Mouse (Mus musculus): ENCODE results near the gene Syvn1. TPM values are rescaled to one million over a fixed set of nuclear protein-coding genes. Genes with fewer than 3 reads are reported as not detected.
A peak's percentile ranks its signal among the peaks of the same experiment; 100 is the strongest.

Gene Syvn1
- total and polyA plus RNA-seq, 2 experiments from 2014 or later, result 29.8 to 34.1 TPM

DNA sequence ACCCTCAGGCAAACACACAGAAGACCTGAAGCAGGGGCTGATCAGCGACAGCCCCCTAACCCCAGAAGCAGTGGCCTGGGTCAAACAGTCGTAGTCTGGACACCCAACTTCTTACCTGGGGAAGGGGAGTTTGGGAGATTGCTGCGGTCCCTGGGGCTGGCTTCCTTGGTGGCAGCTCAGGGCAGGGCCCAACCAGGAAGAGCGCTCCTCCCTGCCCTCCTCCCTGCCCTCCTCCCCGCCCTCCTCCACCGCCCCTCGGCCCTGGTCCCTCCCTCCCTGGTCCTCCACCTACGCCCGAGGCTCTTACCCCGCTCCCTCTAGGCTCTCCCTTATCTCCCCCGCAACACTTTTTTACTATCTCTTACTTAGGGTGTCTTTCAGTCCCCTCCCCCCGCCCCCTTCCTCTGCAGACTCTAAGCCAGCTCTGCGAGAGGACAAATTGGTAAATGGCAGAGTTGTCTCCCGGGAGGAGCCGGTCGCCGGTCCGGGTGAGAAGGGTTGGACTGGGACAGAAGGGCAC, 31.3 kb upstream of the Syvn1 start:
- WGBS, result 5% methylated on average over 16 of the region's 18 CpGs
- ATAC-seq (peak; percentile 57), DNase-seq (ENCODE audit: low spot score) (peak; percentile 19)
- H3K27me3 ChIP-seq (ENCODE audit: insufficient read depth, low read length), result no peaks in the 10 kb centered on the region; the same call in 1 of the 2 replicates
- H3K4me3 ChIP-seq (ENCODE audit: low read length), result peak overlapping the region; percentile 50
- no peak for TF ChIP-seq CTCF (IDR thresholded peaks at IDR 0.05; ENCODE audit: low read depth)
- peak overlapping the region; percentile 32; the same call in 1 of the 2 replicates for H3K27ac ChIP-seq
- no peaks in the 10 kb centered on the region for H3K36me3 ChIP-seq (ENCODE audit: insufficient read depth, low read length)
- H3K4me2 ChIP-seq (ENCODE audit: low read depth, low read length), result peak overlapping the region; percentile 95
- H3K9me3 ChIP-seq (ENCODE audit: low read length), result no peaks in the 10 kb centered on the region
- peaks cover 4% of the 10 kb centered on the region; the same call in 1 of the 2 replicates for H3K4me1 ChIP-seq (ENCODE audit: insufficient read depth, low read length)
- peak overlapping the region; percentile 59 for H3K9ac ChIP-seq (replicated peaks; ENCODE audit: low read length)

DNA sequence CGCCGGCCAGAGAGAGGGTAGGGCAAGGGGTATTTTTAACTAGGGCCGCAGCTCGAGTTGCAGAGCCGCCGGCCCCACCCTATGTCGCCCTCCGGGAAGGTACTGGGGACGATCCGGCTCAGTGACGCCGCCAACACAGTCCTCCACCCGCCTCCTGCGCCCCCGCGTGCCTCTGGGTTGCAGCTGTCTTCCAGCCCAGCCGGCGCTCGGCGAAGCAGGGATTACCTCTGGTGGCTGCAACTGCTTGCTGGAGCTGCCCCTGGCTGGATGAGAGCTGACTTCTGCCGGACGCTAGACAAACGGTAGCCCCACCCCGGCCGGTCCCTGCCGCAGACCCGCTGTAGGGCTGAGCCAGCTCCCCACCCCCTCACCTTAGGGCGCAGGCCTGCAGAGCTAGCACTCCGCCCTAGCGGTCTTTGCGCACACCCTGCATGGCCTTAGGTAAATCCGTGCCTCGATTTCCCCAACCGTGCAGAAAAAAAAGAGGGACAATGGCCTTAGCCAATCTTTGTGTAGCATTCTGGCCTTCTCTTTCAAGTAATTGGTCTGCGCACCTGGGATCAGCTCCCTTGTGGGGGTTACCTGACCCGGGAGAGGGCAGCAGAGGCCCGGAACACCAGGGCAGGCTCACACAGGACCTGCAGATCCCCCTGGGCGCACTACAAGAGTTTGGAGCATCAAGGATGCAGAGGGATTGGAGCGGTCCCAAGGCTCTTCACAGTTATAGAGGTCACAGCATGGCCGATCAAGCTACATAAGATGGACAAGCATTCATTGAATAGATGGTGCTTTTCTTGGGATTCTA, 30.7 kb upstream of the Syvn1 start, which contains the start of gene Capn1:
TSS of gene Capn1 (minus strand) at position 387 of the 805 bp plus-strand sequence.
- WGBS, result 3% methylated on average over 29 of the region's 40 CpGs
- Histone ChIP-seq H3K36me3 (ENCODE audit: insufficient read depth, low read length) (no peaks in the 10 kb centered on the region), H3K27me3 (ENCODE audit: insufficient read depth, low read length) (no peaks in the 10 kb centered on the region; the same call in 1 of the 2 replicates), H3K4me3 (ENCODE audit: low read length) (peak within 1 kb of the TSS; percentile 50), H3K9ac (replicated peaks; ENCODE audit: low read length) (peak within 1 kb of the TSS; percentile 59), H3K27ac (peak within 1 kb of the TSS; percentile 32; the same call in 1 of the 2 replicates), H3K4me1 (ENCODE audit: insufficient read depth, low read length) (peaks cover 4% of the 10 kb centered on the region; the same call in 1 of the 2 replicates), H3K4me2 (ENCODE audit: low read depth, low read length) (peak within 1 kb of the TSS; percentile 95), H3K9me3 (ENCODE audit: low read length) (no peaks in the 10 kb centered on the region)
- TF ChIP-seq CTCF (IDR thresholded peaks at IDR 0.05; ENCODE audit: low read depth), result peak; percentile 33
- ATAC-seq (peak; percentile 72), DNase-seq (ENCODE audit: low spot score) (peak; percentile 53)

DNA sequence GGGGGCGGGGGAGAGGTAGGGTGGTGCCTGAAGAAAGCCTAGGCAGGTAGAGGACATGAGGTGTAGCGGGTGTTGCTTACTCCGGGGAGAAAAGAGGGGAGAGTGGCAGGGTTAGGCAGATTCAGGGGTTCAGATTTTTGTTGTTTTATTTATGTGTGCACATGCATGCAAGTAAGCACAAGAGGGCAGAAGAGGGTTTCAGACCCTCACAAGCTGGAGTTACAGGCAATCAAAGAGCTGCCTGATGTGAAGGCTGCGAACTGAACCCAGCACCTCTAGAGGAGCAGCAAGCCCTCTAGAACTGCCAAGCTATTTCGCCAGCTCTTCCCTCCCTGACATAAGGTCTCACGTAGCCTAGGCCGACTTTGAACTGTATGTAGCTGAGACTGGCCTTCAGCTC, 29.8 kb upstream of the Syvn1 start:
- no peak overlapping the region for H3K9ac ChIP-seq (replicated peaks; ENCODE audit: low read length)
- 40% methylated on average over 7 of the region's 7 CpGs for WGBS
- ATAC-seq (no peak), DNase-seq (ENCODE audit: low spot score) (peak; percentile 57)
- no peaks in the 10 kb centered on the region; the same call in 1 of the 2 replicates for H3K27me3 ChIP-seq (ENCODE audit: insufficient read depth, low read length)
- peak; percentile 60 for TF ChIP-seq CTCF (IDR thresholded peaks at IDR 0.05; ENCODE audit: low read depth)
- peak overlapping the region; percentile 95 for H3K4me2 ChIP-seq (ENCODE audit: low read depth, low read length)
- H3K27ac ChIP-seq, result no peak overlapping the region
- H3K4me3 ChIP-seq (ENCODE audit: low read length), result no peak overlapping the region
- peaks cover 4% of the 10 kb centered on the region; the same call in 1 of the 2 replicates for H3K4me1 ChIP-seq (ENCODE audit: insufficient read depth, low read length)
- no peaks in the 10 kb centered on the region for H3K36me3 ChIP-seq (ENCODE audit: insufficient read depth, low read length)
- no peaks in the 10 kb centered on the region for H3K9me3 ChIP-seq (ENCODE audit: low read length)

DNA sequence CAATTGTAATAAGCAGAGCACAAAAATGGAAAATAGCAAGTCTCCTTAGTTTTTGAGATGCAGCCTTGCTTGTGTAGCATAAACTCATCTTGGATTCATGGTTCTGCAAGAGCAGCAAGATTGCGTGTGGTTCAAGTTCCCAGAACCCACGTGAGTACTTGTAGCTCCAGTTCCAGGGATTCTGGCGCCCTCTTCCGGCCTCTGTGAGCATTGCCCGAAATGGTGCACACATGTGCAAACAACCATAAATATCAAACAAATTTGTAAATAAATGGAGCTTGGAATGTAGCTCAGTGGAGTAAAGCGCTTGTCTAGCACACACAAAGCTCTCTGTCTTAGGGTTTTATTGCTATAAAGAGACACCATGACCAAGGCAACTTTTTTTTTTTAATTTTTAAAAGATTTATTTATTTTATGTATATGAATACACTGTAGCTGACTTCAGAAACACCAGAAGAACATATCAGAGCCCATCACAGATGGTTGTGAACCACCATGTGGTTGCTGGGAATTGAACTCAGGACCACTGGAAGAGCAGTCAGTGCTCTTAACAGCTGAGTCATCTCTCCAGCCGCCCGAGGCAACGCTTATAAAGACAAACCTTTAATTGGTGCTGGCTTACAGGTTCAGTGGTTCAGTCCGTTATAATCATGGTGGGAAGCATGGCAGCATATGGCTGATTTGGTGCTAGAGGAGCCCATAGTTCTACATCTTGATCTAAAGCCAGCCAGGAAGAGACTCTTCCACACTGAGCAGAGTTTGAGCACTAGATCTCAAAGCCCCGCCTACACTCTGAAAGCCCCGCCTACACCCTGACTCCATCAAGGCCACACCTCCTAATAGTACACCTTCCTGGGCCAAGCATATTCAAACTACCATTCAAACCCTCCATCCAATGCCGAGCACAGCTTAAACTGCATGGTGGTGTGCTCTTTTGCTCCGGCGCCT, 28.0 kb upstream of the Syvn1 start:
- H3K4me2 ChIP-seq (ENCODE audit: low read depth, low read length), result no peak overlapping the region
- no peaks in the 10 kb centered on the region; the same call in 1 of the 2 replicates for H3K27me3 ChIP-seq (ENCODE audit: insufficient read depth, low read length)
- WGBS, result 34% methylated on average over 15 of the region's 15 CpGs
- H3K36me3 ChIP-seq (ENCODE audit: insufficient read depth, low read length), result no peaks in the 10 kb centered on the region
- DNase-seq (ENCODE audit: low spot score) (peak; percentile 90), ATAC-seq (no peak)
- peak; percentile 92 for TF ChIP-seq CTCF (IDR thresholded peaks at IDR 0.05; ENCODE audit: low read depth)
- no peak overlapping the region for H3K9ac ChIP-seq (replicated peaks; ENCODE audit: low read length)
- H3K27ac ChIP-seq, result no peak overlapping the region
- no peaks in the 10 kb centered on the region for H3K9me3 ChIP-seq (ENCODE audit: low read length)
- peaks cover 4% of the 10 kb centered on the region; the same call in 1 of the 2 replicates for H3K4me1 ChIP-seq (ENCODE audit: insufficient read depth, low read length)
- no peak overlapping the region for H3K4me3 ChIP-seq (ENCODE audit: low read length)

DNA sequence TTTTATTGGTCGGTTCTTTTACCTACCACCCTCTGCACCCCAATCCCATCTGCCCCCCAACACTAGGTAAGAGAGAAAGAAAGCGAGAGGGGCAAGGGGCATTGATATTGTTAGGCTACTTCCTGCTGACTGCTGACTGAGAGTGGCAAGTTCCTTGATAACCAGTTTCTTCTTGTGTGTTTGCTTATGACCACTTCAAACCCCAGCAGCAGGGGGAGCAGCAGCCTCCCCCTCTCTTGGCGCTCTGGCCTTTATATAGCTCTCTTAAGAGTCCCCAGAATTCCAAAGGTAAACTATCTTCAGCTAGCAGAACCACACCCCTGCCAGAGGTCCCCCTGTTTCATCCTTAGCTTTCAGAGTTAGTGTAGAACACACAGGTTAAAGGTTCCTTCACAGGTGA, 26.1 kb upstream of the Syvn1 start:
- peaks cover 4% of the 10 kb centered on the region; the same call in 1 of the 2 replicates for H3K4me1 ChIP-seq (ENCODE audit: insufficient read depth, low read length)
- WGBS, result 73% methylated on average over 3 of the region's 3 CpGs
- H3K36me3 ChIP-seq (ENCODE audit: insufficient read depth, low read length), result no peaks in the 10 kb centered on the region
- ATAC-seq, result no peak
- H3K9me3 ChIP-seq (ENCODE audit: low read length), result no peaks in the 10 kb centered on the region
- TF ChIP-seq CTCF (IDR thresholded peaks at IDR 0.05; ENCODE audit: low read depth), result no peak
- H3K4me3 ChIP-seq (ENCODE audit: low read length), result no peak overlapping the region
- H3K4me2 ChIP-seq (ENCODE audit: low read depth, low read length), result no peak overlapping the region
- no peak overlapping the region for H3K27ac ChIP-seq
- H3K9ac ChIP-seq (replicated peaks; ENCODE audit: low read length), result no peak overlapping the region
- H3K27me3 ChIP-seq (ENCODE audit: insufficient read depth, low read length), result no peaks in the 10 kb centered on the region; the same call in 1 of the 2 replicates
- DNase-seq (ENCODE audit: low spot score), result no peak

DNA sequence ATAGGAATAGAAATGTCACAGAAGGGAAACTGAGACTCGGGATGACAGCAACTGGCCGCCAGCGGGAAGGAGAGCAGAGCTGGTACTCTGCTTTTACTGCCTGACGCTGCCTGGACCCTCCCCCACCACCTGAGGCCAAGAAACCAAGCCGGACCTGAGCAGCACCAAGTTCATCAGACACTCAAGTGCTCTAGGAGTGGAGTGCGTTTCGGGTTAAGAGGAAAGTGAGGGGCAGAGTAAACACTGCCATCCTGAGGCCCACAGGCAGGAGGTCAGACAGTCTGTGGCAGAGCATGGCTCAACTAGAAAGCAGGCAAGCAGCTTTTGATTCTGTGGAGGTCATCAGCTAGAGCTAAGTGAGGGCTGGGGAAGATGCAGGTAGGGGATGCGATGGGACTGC, 23.3 kb upstream of the Syvn1 start:
- Histone ChIP-seq H3K9ac (replicated peaks; ENCODE audit: low read length) (no peak overlapping the region), H3K27ac (no peak overlapping the region), H3K9me3 (ENCODE audit: low read length) (no peaks in the 10 kb centered on the region), H3K27me3 (ENCODE audit: insufficient read depth, low read length) (no peaks in the 10 kb centered on the region), H3K4me3 (ENCODE audit: low read length) (no peak overlapping the region), H3K4me2 (ENCODE audit: low read depth, low read length) (no peak overlapping the region), H3K36me3 (ENCODE audit: insufficient read depth, low read length) (no peaks in the 10 kb centered on the region), H3K4me1 (ENCODE audit: insufficient read depth, low read length) (no peaks in the 10 kb centered on the region)
- WGBS, result 64% methylated on average over 8 of the region's 8 CpGs
- no peak for DNase-seq (ENCODE audit: low spot score)
- no peak for TF ChIP-seq CTCF (IDR thresholded peaks at IDR 0.05; ENCODE audit: low read depth)
- ATAC-seq, result no peak
